Mouse (Mus musculus) large intestine, adult 2 months (tissue): ENCODE data around the gene Dap. TPM values are rescaled to one million over a fixed set of nuclear protein-coding genes. Genes with fewer than 3 reads are reported as not detected.

ENCODE experiments used
- DNase-seq: peaks from one replicate; pipeline ENCODE4 v3.0.0-alpha.2; 2012; ENCODE audit warnings: low read depth, low spot score
- WGBS: fragments of 180-500 bp; shearing (Covaris S2); methylation state at CpG from one replicate; pipeline ENCODE4 v1.1.7; 2018; 5-methylcytosine and 5-hydroxymethylcytosine counted together
- polyA plus RNA-seq: library from polyadenylated mRNA; depleted of rRNA; stranded (reverse); fragments of >200 nt; gene quantifications from 2 replicates; pipeline ENCODE4 v1.2.3, GENCODE M21; 2012

Dap gene
- polyA plus RNA-seq, 1 experiment, result 60.8 TPM

DNA sequence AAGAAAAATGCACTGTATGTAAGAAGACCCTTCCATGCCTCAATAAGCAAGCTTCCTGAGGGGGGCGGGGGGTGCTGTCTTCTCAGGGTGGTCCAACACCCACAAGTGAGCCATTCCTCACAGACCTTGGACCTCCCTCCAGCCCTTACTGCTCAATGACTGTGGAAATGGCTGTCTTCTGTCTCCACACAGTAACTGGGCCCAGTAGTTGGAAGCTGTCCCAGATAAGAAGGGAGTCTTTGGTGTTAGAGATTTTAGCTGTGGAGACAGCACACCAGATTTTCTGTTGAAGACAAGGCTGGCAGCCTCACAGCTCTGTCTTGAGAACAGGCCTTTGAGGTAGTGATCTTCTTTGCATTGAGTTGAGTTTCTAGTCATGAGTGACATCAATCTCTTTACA, 33.2 kb downstream of the Dap start:
- no peak for DNase-seq
- 91% methylated on average over 1 of the region's 1 CpGs for WGBS

DNA sequence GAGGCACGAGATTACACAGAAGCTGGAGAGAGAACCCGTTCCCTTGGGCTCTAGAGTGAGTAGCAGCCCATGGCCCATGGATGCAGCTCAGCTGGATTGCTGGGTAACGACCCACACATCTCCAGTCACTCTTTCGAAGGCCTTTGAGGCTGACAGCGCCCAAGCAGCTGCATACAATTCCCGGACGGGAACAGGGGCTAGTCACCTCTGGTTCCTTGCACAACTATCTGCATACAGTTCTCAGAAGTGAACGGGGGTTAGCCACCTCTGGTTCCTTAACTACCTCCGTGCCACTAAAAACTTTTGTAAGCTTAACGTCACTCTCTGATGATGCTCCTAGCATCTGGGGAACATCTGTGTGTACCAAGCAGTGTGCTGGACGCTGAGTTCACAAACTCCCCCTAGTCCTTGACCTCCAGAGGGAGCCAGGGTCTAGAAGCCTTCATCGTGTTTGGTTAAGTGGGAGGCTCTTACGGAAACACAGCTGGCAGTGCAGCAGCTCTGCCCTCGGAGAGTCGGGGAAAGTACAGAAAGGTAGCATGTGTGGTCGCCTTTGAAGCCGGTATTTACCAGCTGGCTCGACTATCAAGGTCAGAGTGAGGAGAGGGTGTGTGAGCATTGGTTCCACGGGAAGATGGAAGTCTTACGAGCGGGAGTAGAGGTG, 34.0 kb downstream of the Dap start:
- DNase-seq, result no peak

DNA sequence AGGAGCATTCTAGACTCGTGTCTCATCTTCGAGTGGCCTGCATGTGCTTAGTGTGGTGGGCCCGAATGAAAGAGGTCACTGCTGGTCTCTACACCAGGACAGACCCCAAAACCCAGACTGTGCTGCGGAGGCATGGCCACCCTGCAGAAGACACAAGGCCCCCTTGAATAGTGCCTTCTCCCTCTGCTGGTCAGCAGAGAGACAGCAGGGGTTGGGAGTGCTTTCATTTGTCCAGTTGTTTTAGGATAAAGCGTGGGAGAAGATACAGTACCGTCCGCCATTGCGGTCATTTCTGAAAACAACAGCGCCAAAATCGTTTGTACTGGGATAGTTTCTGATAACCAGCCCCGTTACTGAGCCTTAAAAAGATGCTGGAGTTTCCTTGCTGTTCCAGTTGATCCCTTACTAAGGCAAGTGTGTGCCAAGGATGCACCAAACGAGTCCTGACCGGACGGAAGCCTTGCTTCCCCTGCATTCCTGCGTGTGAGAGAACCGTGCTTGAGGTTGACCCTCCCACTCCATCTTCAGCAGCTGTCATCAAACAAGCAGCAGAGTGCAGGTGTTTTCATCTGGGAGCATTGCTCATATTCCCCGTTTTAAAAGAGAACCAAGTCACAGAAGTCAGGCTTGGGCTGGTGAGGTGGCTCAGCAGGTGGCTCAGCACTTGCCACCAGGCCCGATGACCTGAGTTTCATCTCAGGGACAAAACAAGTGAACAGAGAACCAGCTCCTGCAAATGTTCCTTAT, 34.8 kb downstream of the Dap start:
- WGBS, result 84% methylated on average over 18 of the region's 18 CpGs

More for the DNA sequence above, 34.0 kb downstream of the Dap start:
- 53% methylated on average over 21 of the region's 21 CpGs for WGBS

DNA sequence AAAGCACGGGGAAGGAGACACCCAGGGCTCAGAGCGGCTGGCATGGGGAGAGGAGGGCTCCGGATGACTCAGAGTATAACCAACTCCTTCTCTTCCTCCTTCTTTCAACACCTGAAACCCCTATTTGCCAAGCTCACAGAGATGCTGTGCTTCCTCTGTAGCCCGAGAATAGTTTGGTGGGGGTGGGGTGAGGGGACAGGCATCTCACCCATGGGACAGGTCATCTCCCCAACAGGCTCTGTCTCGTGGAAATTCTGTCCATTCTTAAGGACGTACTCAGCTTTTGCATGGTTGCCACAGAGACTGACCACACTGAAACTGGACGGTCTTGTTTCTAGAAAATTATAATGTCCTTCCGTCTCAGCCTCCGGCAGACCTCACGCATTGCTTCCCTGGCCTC, 37.0 kb downstream of the Dap start:
- WGBS, result 82% methylated on average over 10 of the region's 10 CpGs
- no peak for DNase-seq

More for the DNA sequence above, 34.8 kb downstream of the Dap start:
- DNase-seq, result no peak

DNA sequence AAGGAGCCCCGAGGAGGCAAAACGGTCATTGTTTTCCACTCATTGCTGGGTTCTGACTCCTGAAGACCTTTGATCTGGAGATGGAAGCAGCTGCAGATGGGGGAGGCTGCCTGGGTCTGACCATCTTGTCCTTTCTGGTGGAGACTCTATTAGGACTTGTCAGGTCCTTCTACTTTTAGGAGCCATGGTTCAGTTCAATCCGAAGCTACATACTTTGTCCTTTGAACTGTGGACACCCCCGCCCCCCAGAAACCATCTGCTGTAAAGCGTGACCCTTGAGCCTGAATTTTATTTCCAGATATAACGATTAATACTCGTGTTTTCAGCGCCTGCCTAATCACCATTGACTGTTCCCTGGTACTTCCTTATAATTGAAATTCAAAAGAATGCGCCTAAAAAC, 38.2 kb downstream of the Dap start:
- 62% methylated on average over 9 of the region's 9 CpGs for WGBS

DNA sequence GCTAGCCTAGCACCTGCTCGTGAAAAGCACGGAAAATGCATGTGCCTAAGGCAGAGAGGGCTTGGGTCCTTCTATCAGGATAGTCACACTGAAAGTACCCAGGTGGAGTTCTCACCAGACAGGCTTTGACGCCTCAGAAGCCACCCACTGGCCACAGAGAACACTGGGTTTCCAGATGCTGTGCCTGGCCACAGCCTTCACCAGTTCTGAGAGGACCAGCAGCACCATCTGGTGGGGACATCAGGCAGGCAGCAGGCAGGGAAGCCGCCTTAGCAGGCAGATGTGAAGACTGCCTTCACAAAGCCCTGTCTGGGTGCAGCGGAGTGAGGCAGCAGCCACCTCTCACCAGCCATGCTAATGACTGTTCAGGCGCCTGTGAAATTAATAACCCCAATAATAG, 40.7 kb downstream of the Dap start:
- WGBS, result 53% methylated on average over 6 of the region's 6 CpGs
- no peak for DNase-seq

More for the DNA sequence above, 38.2 kb downstream of the Dap start:
- DNase-seq, result no peak

DNA sequence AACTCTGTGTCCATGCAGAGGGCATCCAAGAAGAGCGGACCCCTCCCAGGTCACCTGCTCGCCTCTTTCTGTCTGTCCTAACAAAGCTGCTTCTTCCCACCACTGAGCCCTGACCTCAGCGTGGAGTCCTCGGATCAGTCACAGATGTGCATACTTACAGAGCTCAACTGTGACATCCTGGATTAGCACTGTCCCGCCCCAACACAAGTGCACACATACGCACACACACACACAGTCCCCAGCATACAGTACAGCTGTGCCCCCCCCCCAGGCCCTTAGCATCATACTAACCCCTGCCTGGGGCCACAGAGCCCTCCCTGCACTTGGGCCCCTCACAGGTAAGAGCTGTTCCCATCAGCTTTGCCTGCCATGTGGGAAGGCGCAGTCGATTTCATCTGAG, 41.3 kb downstream of the Dap start:
- 88% methylated on average over 8 of the region's 8 CpGs for WGBS
- DNase-seq, result no peak

DNA sequence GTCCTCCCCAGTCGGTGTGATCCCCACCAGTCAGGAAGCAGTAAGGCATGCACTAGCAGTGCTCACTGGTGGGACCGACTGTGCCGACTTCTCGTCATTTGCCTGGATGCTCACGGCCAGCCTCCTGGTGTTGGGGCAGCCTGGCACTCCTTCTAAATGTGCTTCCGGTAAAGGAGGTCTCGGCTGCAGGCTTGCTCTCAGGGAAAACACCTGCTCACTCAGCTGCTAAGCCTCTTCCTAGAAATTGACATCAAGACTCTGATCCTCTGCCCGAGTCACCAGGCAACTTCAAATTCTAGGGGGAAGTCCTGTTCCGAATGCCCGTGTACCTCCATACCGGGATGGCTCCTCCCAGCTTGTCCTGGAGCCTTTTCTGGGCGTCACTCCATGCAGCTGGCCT, 41.7 kb downstream of the Dap start:
- WGBS, result 90% methylated on average over 12 of the region's 12 CpGs
- no peak for DNase-seq

DNA sequence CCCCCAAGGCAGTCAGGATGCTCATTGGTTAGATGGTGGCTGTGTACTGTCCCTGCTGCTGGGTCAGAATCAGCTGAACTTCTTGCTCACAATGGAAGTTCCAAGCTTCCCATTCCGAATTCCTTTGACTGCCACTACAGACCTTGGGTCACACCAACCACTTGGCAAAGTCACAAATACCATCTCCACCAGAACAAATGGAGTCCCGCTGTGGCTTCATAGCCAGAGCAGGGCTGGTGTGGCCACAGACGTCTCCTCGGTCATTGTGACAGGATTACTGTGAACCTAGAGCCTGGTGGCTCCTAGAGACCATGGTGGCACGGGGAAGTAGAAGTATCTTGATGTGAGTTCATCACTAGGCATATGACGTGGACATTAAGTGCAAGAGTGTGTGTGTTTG, 44.0 kb downstream of the Dap start:
- 89% methylated on average over 6 of the region's 6 CpGs for WGBS
- DNase-seq, result no peak

DNA sequence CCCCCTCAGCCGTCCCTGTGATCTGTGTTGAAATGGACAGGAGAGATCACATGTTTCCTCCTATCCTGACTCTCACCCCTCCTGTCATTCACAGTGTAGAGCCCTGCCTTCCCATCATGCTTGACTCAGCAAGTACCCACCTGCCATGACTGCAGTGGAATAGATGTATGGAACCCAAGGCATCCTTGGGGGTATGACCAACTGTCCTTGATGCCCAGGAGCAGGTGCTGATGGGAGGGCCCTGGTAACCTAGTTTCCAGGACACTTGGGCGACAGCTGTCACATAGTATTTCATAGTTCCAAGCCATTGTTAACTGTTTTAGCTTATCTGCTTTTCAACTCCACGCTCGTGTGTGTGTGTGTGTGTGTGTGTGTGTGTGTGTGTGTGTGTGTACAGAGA, 45.4 kb downstream of the Dap start:
- WGBS, result 84% methylated on average over 4 of the region's 4 CpGs
- no peak for DNase-seq

DNA sequence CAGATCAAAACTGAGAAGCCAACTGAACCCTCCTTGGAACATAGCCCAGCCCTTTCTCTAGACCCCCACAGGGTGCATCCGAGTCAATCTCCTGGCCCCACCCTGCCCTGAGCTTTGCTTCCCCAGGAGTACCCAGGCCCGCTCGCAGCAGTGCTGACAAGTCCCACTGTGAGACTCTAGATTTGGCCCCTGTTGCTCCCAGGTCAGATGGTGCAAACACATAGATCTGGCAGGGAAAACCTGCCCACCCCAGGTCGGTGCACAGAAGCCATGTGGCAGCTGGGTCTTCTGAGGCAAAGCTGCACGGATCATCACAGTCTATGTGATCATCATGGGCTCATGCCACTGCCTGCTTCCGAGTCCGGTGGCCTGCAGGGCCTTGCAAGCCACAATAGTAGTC, 48.6 kb downstream of the Dap start:
- 91% methylated on average over 7 of the region's 7 CpGs for WGBS
- no peak for DNase-seq

DNA sequence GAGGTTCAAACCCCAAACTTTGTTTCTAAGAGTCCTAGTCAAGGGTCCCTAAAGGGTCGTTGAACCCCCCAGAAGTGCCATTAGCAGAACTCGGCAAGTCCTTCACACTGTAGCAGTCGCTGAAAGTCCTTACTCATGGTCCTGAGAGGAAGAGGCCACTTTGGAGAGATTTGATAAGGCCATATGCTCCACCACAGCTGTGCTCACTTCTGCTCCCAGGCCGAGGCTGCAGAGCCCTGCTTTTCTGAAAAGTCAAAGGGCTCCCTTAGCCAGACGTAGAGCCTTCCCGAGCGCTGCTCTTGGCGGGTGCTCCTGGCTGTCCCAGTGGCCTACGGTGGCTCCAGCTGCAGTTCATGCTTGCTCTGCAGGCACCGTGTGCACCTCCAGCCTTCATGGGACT, 49.4 kb downstream of the Dap start:
- WGBS, result 74% methylated on average over 10 of the region's 10 CpGs
- no peak for DNase-seq

DNA sequence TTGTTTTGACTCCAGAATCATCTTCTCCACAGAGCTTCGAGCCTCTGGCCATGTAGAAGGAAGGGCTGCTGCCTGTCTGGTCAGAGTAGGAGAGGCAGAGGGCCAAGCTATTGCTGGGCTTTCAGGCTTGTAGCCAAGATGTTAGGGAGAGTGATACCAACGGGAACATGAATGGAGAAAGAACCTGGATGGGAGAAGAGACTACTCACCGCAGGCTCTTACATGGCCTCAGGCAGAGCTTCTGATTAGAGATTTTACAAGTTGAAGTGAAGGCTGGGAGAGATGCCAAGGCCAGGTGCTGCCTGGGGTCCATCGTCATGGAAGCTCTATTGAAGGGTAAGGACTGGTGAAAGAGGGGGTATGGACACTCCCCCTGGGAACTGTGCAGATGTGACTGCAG, 54.0 kb downstream of the Dap start:
- 32% methylated on average over 4 of the region's 4 CpGs for WGBS
- no peak for DNase-seq

DNA sequence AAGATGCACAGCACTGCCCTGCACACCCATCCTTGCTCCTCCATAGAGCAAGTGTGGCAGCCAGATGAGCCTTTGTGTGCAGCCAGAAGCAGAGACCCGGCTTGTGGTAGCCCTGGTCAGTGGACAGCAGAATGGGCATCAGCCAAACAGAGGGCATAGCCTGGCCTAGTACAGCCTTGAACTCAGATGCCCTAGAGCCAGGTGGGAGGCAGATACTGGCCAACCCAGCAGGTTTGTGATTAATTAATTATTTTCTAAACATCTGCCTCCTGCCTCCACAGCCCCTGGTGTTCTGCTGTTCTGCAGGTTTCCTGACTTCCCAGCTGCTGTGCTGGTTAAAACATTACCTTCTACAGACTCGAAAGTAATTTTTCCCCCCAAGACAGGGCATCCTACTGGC, 55.0 kb downstream of the Dap start:
- no peak for DNase-seq
- 51% methylated on average over 2 of the region's 2 CpGs for WGBS

DNA sequence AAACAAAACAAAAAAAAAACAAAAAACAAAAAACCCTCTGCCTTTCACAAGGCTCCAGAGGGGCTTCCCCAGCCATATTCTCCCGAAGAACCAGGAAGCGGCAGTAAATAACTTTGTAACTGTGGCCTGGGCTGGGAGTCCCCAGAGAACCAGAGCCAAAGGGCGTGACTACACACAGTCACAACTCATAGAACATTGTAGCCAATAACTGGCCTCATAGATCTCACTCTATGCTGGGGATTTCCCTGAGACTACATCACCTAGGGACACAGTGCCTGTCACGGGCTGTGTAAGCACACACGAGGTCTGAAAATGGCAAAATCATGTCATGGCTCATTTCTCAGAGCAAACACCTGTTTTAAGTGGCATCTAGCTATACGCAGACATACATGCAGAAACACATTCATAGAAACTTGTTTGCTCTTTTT, 55.5 kb downstream of the Dap start:
- peak; percentile 25 for DNase-seq
- WGBS, result 22% methylated on average over 6 of the region's 6 CpGs

DNA sequence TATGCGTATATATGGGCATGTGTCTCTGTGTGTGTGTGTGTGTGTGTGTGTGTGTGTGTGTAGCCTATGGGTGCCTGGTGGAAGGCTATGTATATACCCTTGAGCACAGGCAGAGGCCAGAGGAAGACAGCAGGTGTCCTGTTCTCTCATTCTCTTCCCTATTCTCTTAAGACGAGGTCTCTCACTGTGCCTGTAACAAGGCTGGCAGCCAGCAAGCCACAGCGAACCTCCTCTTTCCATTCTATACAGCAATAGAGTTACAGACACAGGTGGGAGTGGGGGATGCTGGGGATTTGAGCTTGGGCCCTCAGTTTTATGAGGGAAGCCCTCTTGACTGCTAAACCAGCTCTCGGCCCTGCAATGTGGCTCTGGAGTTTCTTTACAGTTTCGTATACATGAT, 55.9 kb downstream of the Dap start:
- DNase-seq, result no peak
- WGBS, result 85% methylated on average over 5 of the region's 5 CpGs

DNA sequence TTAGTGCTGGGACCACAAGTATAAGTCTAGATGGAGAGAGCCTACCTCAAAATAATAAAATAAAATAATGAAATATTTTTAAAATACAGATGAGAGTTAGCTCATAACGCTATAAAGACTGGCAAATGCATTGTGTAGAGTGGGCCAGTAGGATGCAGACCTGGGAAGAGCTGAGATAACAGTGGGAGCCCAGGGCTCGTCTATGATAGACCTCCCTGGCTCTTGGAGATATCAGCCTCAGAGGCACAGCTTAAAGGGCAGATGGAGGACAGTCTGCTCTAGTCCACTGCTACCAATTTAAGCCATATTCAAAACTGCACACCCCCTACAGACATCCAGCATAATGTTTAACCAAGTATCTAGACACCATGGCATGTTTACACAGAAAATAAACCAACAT, 56.6 kb downstream of the Dap start:
- WGBS, result 86% methylated on average over 2 of the region's 2 CpGs
- no peak for DNase-seq

DNA sequence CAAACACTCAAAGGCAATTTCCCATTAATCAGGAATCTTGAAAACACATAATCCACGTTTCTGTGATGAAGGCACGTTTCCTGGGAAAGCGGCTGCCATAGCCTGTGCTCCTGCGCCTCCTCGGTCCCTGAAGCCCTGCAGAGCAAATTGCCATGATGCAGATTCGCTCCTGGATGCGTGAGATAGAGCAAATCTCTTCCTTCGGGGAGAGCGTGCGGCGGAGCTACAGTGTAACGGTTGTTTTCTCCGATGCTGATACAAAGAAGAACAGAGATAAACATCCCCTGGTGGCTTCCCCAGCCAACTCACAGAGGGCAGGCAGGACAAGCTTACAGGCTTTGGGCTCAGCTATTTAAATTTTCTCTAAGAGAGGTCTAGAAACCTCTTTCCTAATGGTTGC, 57.7 kb downstream of the Dap start:
- WGBS, result 78% methylated on average over 13 of the region's 13 CpGs
- no peak for DNase-seq

DNA sequence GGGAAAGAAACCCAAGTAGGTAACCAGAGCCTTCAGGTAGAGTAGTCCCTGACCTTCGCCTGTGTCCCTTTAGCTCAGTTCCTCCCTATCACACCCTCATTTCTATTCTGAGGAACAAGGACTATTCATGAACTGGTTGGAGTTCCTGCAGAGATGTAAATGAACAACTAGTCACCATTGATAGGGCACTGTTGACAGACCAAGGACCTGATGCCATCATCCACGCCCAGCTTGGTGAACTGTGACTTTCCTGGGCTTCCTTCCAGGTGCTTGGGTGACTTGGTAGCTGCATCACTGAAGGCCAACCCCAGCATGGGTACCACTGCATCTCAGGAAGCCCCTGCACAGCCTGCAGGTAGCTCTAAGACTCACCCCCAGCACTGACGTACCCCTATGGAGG, 58.2 kb downstream of the Dap start:
- no peak for DNase-seq
- WGBS, result 54% methylated on average over 3 of the region's 3 CpGs

DNA sequence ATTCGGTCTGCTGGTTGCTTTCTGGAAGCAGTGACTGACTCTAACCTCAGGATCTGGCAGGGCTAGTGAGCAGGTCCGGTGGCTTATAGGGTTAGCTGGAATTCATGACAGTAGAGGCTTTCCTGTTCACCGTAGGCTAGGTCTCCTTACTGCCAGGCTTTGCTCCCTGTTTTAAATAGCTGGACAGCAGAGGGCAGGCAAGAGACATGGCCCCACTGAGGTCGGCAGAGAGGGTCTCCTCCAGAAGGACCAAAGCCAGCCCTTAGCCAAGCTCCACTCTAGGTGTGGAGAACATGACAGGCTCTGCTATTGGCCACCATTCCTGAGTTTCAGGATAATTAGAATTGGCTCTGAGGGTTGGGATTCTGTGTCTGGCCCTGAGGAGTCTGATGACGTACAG, 60.0 kb downstream of the Dap start:
- no peak for DNase-seq
- WGBS, result 73% methylated on average over 5 of the region's 5 CpGs

DNA sequence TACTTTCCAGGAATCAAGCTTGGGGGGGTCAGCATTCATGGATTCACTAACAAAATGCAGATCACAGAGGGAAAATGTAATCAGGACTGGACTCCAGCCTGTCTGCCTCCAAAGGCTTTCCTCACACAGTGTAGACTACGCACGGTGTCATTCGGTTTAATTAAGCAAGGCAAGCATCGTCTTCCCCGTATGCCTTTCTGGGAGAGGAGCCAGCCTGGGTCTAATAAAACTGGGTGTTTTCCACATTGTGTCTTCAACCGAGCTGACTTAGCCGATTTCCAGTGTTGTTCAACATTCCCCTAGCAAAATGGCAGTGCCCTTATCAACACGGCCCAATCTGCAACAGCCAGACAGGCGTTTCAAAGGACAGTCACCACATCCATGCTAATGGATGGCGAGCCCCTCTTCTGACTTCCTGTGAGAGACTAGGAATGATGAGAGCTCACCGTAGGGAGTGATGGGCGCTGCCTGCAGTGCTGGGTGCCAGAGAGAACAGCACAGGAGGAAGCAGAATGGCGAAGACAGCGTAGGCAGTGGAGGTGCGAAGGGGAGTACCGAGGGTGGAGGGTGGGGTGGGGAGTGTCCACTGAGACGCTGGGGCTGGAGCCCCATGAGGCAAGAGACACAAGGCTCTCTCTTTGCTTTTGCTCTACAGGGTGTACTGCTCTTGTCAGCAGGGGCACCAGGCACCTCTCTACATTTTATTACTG, 61.0 kb downstream of the Dap start:
- peak; percentile 38 for DNase-seq
- 29% methylated on average over 17 of the region's 17 CpGs for WGBS
